Mouse (Mus musculus): ENCODE results near the gene Tmub2.

DNA sequence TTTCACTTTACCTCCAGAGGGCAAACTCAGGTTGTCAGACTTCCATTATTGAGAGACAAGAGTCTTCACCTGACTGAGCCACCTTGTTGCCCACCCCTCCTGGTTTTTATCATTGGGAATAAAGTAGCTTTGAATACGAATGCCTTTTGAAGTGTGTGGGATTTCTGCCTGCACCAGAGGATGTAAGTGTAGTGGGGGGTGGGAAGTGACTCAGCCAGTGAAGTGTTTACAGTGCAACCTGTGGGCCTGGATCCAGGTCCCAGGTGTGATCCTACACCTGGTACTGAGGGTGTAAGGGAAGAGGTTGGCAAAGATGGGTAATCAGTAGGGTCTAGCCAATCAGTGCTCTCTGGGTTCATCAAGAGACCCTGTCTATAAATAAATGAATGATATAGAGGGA is 38.8 kb downstream of the Tmub2 start:
- TF ChIP-seq CTCF (IDR thresholded peaks at IDR 0.05; ENCODE audit: insufficient read depth, low read depth, low read length) (no peak), POLR2A (IDR thresholded peaks at IDR 0.05; ENCODE audit: insufficient read depth, low read depth, low read length) (no peak)

Measured in olfactory bulb, adult 2 months (tissue).